Mouse (Mus musculus): ENCODE data around the gene Lrcol1.

The Lrcol1 gene

GRCm38 (mm10) chr5:110344524-110344923, at the start of gene Lrcol1:
TSS of gene Lrcol1 (plus strand) at chr5:110344730.
- DNase-seq (ENCODE audit: low read depth, low spot score) = peak; percentile 31

- no peak for DNase-seq (ENCODE audit: low read depth, low spot score)
Measured at GRCm38 (mm10) chr5:110296637-110297036, 47.9 kb upstream of the Lrcol1 start.

GRCm38 (mm10) chr5:110300591-110300990, 43.9 kb upstream of the Lrcol1 start:
- no peak for DNase-seq (ENCODE audit: low read depth, low spot score)

GRCm38 (mm10) chr5:110308861-110309260, 35.7 kb upstream of the Lrcol1 start:
- DNase-seq (ENCODE audit: low read depth, low spot score) = no peak

GRCm38 (mm10) chr5:110313127-110313526, 31.4 kb upstream of the Lrcol1 start:
- peak; percentile 51 for DNase-seq (ENCODE audit: low read depth, low spot score)

GRCm38 (mm10) chr5:110330508-110330907, 14.0 kb upstream of the Lrcol1 start:
- DNase-seq (ENCODE audit: low read depth, low spot score) = no peak

- no peak for DNase-seq (ENCODE audit: low read depth, low spot score)
Measured at GRCm38 (mm10) chr5:110338792-110339191, 5.7 kb upstream of the Lrcol1 start.

- DNase-seq (ENCODE audit: low read depth, low spot score) = peak; percentile 83
Measured at GRCm38 (mm10) chr5:110342648-110343284, 1.8 kb upstream of the Lrcol1 start, which contains the start of gene P2rx2. TSS of gene P2rx2 (minus strand) at chr5:110343212.

- DNase-seq (ENCODE audit: low read depth, low spot score) = no peak
Measured at GRCm38 (mm10) chr5:110345553-110345952, 1.0 kb downstream of the Lrcol1 start.

- DNase-seq (ENCODE audit: low read depth, low spot score) = no peak
Measured at GRCm38 (mm10) chr5:110347006-110347405, 2.5 kb downstream of the Lrcol1 start.

GRCm38 (mm10) chr5:110354716-110355115, 10.2 kb downstream of the Lrcol1 start:
- DNase-seq (ENCODE audit: low read depth, low spot score) = peak; percentile 80

- DNase-seq (ENCODE audit: low read depth, low spot score) = peak; percentile 84
Measured at GRCm38 (mm10) chr5:110357531-110358179, 13.1 kb downstream of the Lrcol1 start.

- no peak for DNase-seq (ENCODE audit: low read depth, low spot score)
Measured at GRCm38 (mm10) chr5:110361465-110361864, 16.9 kb downstream of the Lrcol1 start.

GRCm38 (mm10) chr5:110362813-110363178, 18.3 kb downstream of the Lrcol1 start:
- peak; percentile 78 for DNase-seq (ENCODE audit: low read depth, low spot score)

GRCm38 (mm10) chr5:110363179-110363821, 18.8 kb downstream of the Lrcol1 start:
- peak; percentile 79 for DNase-seq (ENCODE audit: low read depth, low spot score)

GRCm38 (mm10) chr5:110363822-110364545, 19.5 kb downstream of the Lrcol1 start:
- DNase-seq (ENCODE audit: low read depth, low spot score) = peak; percentile 78

GRCm38 (mm10) chr5:110376802-110377433, 32.4 kb downstream of the Lrcol1 start:
- peak; percentile 90 for DNase-seq (ENCODE audit: low read depth, low spot score)

GRCm38 (mm10) chr5:110378181-110378583, 33.7 kb downstream of the Lrcol1 start:
- peak; percentile 93 for DNase-seq (ENCODE audit: low read depth, low spot score)

GRCm38 (mm10) chr5:110379086-110379485, 34.6 kb downstream of the Lrcol1 start:
- no peak for DNase-seq (ENCODE audit: low read depth, low spot score)

GRCm38 (mm10) chr5:110379823-110380222, 35.3 kb downstream of the Lrcol1 start:
- DNase-seq (ENCODE audit: low read depth, low spot score) = no peak

- DNase-seq (ENCODE audit: low read depth, low spot score) = no peak
Measured at GRCm38 (mm10) chr5:110384491-110384890, 40.0 kb downstream of the Lrcol1 start.

- DNase-seq (ENCODE audit: low read depth, low spot score) = no peak
Measured at GRCm38 (mm10) chr5:110385263-110385662, 40.7 kb downstream of the Lrcol1 start.

All from R1 (cell line).